Mouse (Mus musculus): Measurements from ENCODE around the gene Prdm1.

DNA sequence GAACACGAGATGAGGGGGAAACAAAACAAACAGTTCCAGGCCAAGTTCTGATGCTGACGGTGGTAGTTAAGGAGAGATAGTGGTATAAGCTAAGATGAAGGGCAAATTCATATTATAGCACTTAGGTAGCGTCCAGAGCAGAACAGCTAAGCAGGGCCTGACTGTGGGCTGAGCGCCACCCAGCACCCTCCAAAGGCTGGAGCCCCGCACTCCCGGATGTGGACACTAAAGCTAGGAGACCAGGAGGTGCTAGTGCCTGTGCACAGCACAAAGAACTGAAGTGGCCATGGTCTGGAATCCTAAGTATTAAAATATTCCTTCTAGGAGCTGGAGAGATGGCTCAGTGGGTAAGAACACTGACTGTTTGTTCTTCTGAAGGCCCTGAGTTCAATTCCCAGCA is 67.2 kb downstream of the Prdm1 start:
- TF ChIP-seq POLR2A (IDR thresholded peaks at IDR 0.05; ENCODE audit: control insufficient read depth, extremely low read depth, insufficient read depth, low read length, poor library complexity) (no peak), CTCF (IDR thresholded peaks at IDR 0.05; ENCODE audit: borderline replicate concordance, control insufficient read depth, extremely low read depth, insufficient read depth, low read length, poor library complexity) (no peak)

Data from thymus, adult 2 months (tissue).